Comparison of ENCODE assay signal across 8 mouse cellular contexts in genomic region chr16:10384060-10384497, GRCm38 (mm10). TPM values are rescaled to one million over a fixed set of nuclear protein-coding genes. Genes with fewer than 3 reads are reported as not detected.
DNase-seq lines count a peak whose midpoint lies in the region; ATAC-seq and TF ChIP-seq lines count a peak whose summit lies in the region.

No protein-coding gene starts in this region.

- no peak overlapping the region for H3K4me3 ChIP-seq in forebrain, embryonic 10.5 days
- no peak overlapping the region for H3K4me3 ChIP-seq in forebrain, postnatal 0 days (ENCODE audit: low read depth, low read length)
- H3K4me3 ChIP-seq in erythroblast, embryonic 14.5 days (replicated peaks) = peak overlapping the region; percentile 55
- H3K4me3 ChIP-seq in liver, embryonic 12.5 days = peak overlapping the region; percentile 44
- H3K4me3 ChIP-seq in small intestine, adult 2 months (ENCODE audit: low read depth, low read length) = peak overlapping the region; percentile 57

- H3K9me3 ChIP-seq in forebrain, embryonic 10.5 days = no peaks in the 10 kb centered on the region
- no peaks in the 10 kb centered on the region for H3K9me3 ChIP-seq in forebrain, postnatal 0 days (ENCODE audit: low read length)
- H3K9me3 ChIP-seq in erythroblast, embryonic 14.5 days (ENCODE audit: control insufficient read depth, low read length) = no peaks in the 10 kb centered on the region
- no peaks in the 10 kb centered on the region for H3K9me3 ChIP-seq in liver, embryonic 12.5 days (replicated peaks)

- no peaks in the 10 kb centered on the region for H3K36me3 ChIP-seq in forebrain, embryonic 10.5 days (replicated peaks)
- no peaks in the 10 kb centered on the region for H3K36me3 ChIP-seq in forebrain, postnatal 0 days (ENCODE audit: insufficient read depth)
- no peaks in the 10 kb centered on the region for H3K36me3 ChIP-seq in erythroblast, embryonic 14.5 days (ENCODE audit: control insufficient read depth)
- H3K36me3 ChIP-seq in liver, embryonic 12.5 days = no peaks in the 10 kb centered on the region
- H3K36me3 ChIP-seq in small intestine, adult 2 months (ENCODE audit: control insufficient read depth, insufficient read depth, low read length) = no peaks in the 10 kb centered on the region

- no peak overlapping the region for H3K9ac ChIP-seq in forebrain, postnatal 0 days
- peak overlapping the region; percentile 61 for H3K9ac ChIP-seq in liver, embryonic 12.5 days

- no peak overlapping the region; the same call in 1 of the 2 replicates for H3K4me2 ChIP-seq in forebrain, postnatal 0 days (ENCODE audit: low read depth)
- peak overlapping the region; percentile 71 for H3K4me2 ChIP-seq in liver, embryonic 12.5 days

- WGBS in forebrain, embryonic 10.5 days = 34% methylated on average over 8 of the region's 8 CpGs
- WGBS in forebrain, postnatal 0 days = 37% methylated on average over 8 of the region's 8 CpGs
- 5% methylated on average over 8 of the region's 8 CpGs for WGBS in liver, embryonic 12.5 days (ENCODE audit: insufficient replicate concordance)
- 9% methylated on average over 8 of the region's 8 CpGs for WGBS in small intestine, adult 2 months

- H3K27ac ChIP-seq in forebrain, embryonic 10.5 days = 0 out of 2 replicates have a peak overlapping the region, but pooled peaks have one; percentile 30
- no peak overlapping the region for H3K27ac ChIP-seq in forebrain, postnatal 0 days (ENCODE audit: low read depth, low read length)
- peak overlapping the region; percentile 85 for H3K27ac ChIP-seq in liver, embryonic 12.5 days
- H3K27ac ChIP-seq in small intestine, adult 2 months (ENCODE audit: insufficient read depth, low read depth, low read length) = no peak overlapping the region

- ATAC-seq in forebrain, postnatal 0 days = no peak
- peak; percentile 80 for ATAC-seq in CD4-positive, CD25-positive, alpha-beta regulatory T cell, adult 4 months
- peak; percentile 99 for ATAC-seq in liver, embryonic 12.5 days
- ATAC-seq in activated CD4-positive, CD25-positive, alpha-beta regulatory T cell, adult 4 months = no peak

- H3K27me3 ChIP-seq in forebrain, embryonic 10.5 days (ENCODE audit: poor library complexity, severe bottlenecking) = peaks cover 6% of the 10 kb centered on the region; the same call in 1 of the 2 replicates
- no peaks in the 10 kb centered on the region for H3K27me3 ChIP-seq in forebrain, postnatal 0 days (ENCODE audit: insufficient read depth, low read length)
- peaks cover 12% of the 10 kb centered on the region for H3K27me3 ChIP-seq in erythroblast, embryonic 14.5 days (ENCODE audit: control insufficient read depth)
- peaks cover 22% of the 10 kb centered on the region; the same call in 1 of the 2 replicates for H3K27me3 ChIP-seq in liver, embryonic 12.5 days (replicated peaks)
- H3K27me3 ChIP-seq in small intestine, adult 2 months (ENCODE audit: control insufficient read depth, insufficient read depth, low read length) = no peaks in the 10 kb centered on the region

- no peak for TF ChIP-seq CTCF in forebrain, postnatal 0 days (IDR thresholded peaks at IDR 0.05; ENCODE audit: low read depth)
- TF ChIP-seq CTCF in small intestine, adult 2 months (IDR thresholded peaks at IDR 0.05; ENCODE audit: extremely low read depth, insufficient read length, insufficient replicate concordance, low read depth, low read length) = no peak

- no peak for DNase-seq in forebrain, embryonic 10.5 days (ENCODE audit: extremely low spot score, low spot score)
- no peak for DNase-seq in forebrain, postnatal 0 days
- no peak for DNase-seq in cerebellum, adult 11-12 months

- peaks cover 6% of the 10 kb centered on the region; the same call in 1 of the 2 replicates for H3K4me1 ChIP-seq in forebrain, embryonic 10.5 days
- H3K4me1 ChIP-seq in forebrain, postnatal 0 days (ENCODE audit: insufficient read depth) = no peaks in the 10 kb centered on the region
- peaks cover 56% of the 10 kb centered on the region for H3K4me1 ChIP-seq in erythroblast, embryonic 14.5 days (ENCODE audit: control insufficient read depth)
- peaks cover 43% of the 10 kb centered on the region for H3K4me1 ChIP-seq in liver, embryonic 12.5 days
- H3K4me1 ChIP-seq in small intestine, adult 2 months (ENCODE audit: control insufficient read depth, insufficient read depth, insufficient read length, low read length) = no peaks in the 10 kb centered on the region

- TF ChIP-seq POLR2A in small intestine, adult 2 months (IDR thresholded peaks at IDR 0.05; ENCODE audit: low read depth, low read length) = no peak

RNA-seq across cellular contexts. Expression of gene Tekt5, which starts 11.2 kb away (rescaled TPM):
- polyA plus RNA-seq in forebrain, embryonic 10.5 days (2016; fragmentation: Nextera tagmentation; extraction: Ambion mirVana) = 0.10 TPM in 1 of 2 replicates, not detected in the other
- 3.9 and 5.4 TPM in 2 replicates for total RNA-seq in forebrain, postnatal 0 days (2014; rRNA removed)
- polyA plus RNA-seq in forebrain, postnatal 0 days (2015; fragmentation: Nextera tagmentation; extraction: Ambion mirVana) = 8.7 and 11.8 TPM in 2 replicates
- polyA plus RNA-seq in CD4-positive, CD25-positive, alpha-beta regulatory T cell, adult 4 months (2017; shearing (Covaris generic)) = not detected
- polyA plus RNA-seq in erythroblast, embryonic 14.5 days (2012) = not detected in 2 replicates
- polyA plus RNA-seq in liver, embryonic 12.5 days (2016; fragmentation: Nextera tagmentation; extraction: Ambion mirVana) = 0.08 TPM in 1 of 2 replicates, not detected in the other
- polyA plus RNA-seq in small intestine, adult 2 months (2012; rRNA removed) = 0.08 TPM in 1 of 2 replicates, not detected in the other
- not detected for polyA plus RNA-seq in activated CD4-positive, CD25-positive, alpha-beta regulatory T cell, adult 4 months (2017; shearing (Covaris generic))

RNA-seq across cellular contexts. Expression of gene Nubp1, which starts 27.7 kb away (rescaled TPM):
- polyA plus RNA-seq in forebrain, embryonic 10.5 days (2016; fragmentation: Nextera tagmentation; extraction: Ambion mirVana) = 80.9 and 81.3 TPM in 2 replicates
- 32.1 and 34.5 TPM in 2 replicates for total RNA-seq in forebrain, postnatal 0 days (2014; rRNA removed)
- polyA plus RNA-seq in forebrain, postnatal 0 days (2015; fragmentation: Nextera tagmentation; extraction: Ambion mirVana) = 25.7 and 32.2 TPM in 2 replicates
- polyA plus RNA-seq in CD4-positive, CD25-positive, alpha-beta regulatory T cell, adult 4 months (2017; shearing (Covaris generic)) = 10 to 100 TPM; 42.5 to 52.4 TPM
- polyA plus RNA-seq in erythroblast, embryonic 14.5 days (2012) = 3.0 and 3.6 TPM in 2 replicates
- polyA plus RNA-seq in liver, embryonic 12.5 days (2016; fragmentation: Nextera tagmentation; extraction: Ambion mirVana) = 49.4 and 52.0 TPM in 2 replicates
- 11.1 and 20.3 TPM in 2 replicates for polyA plus RNA-seq in small intestine, adult 2 months (2012; rRNA removed)
- polyA plus RNA-seq in activated CD4-positive, CD25-positive, alpha-beta regulatory T cell, adult 4 months (2017; shearing (Covaris generic)) = 10 to 100 TPM; 68.5 to 77.0 TPM

Comparison
In these comparisons a context has a peak if more than half of its experiments do, and no peak if none do; other contexts are left out.
1. H3K27ac ChIP-seq: peak in forebrain, embryonic 10.5 days (single experiment) and liver, embryonic 12.5 days (single experiment); none in forebrain, postnatal 0 days (single experiment) and small intestine, adult 2 months (single experiment).
2. H3K4me3 ChIP-seq: peak in erythroblast, embryonic 14.5 days (single experiment), liver, embryonic 12.5 days (single experiment) and small intestine, adult 2 months (single experiment); none in forebrain, embryonic 10.5 days (single experiment) and forebrain, postnatal 0 days (single experiment).
3. ATAC-seq: peak in CD4-positive, CD25-positive, alpha-beta regulatory T cell, adult 4 months (single experiment) and liver, embryonic 12.5 days (single experiment); none in forebrain, postnatal 0 days (single experiment) and activated CD4-positive, CD25-positive, alpha-beta regulatory T cell, adult 4 months (single experiment).